ENCODE assay signal across 7 mouse cellular contexts in genomic region chr12:37107713-37108389, GRCm38 (mm10). TPM values are rescaled to one million over a fixed set of nuclear protein-coding genes. Genes with fewer than 3 reads are reported as not detected.
DNase-seq lines count a peak whose midpoint lies in the region; ATAC-seq and TF ChIP-seq lines count a peak whose summit lies in the region.

No protein-coding gene starts in this region.

- H3K9me3 ChIP-seq in heart, embryonic 15.5 days (replicated peaks): no peaks in the 10 kb centered on the region
- no peaks in the 10 kb centered on the region for H3K9me3 ChIP-seq in liver, embryonic 14.5 days (ENCODE audit: control insufficient read depth, low read length)

- peak overlapping the region; percentile 52; the same call in 1 of the 2 replicates for H3K27ac ChIP-seq in heart, embryonic 15.5 days
- H3K27ac ChIP-seq in liver, embryonic 14.5 days: no peak overlapping the region

- 16% methylated on average over 20 of the region's 20 CpGs for WGBS in heart, embryonic 15.5 days
- 14% methylated on average over 20 of the region's 20 CpGs for WGBS in liver, embryonic 14.5 days (ENCODE audit: insufficient replicate concordance)

- H3K4me1 ChIP-seq in heart, embryonic 15.5 days (replicated peaks): peaks cover 15% of the 10 kb centered on the region
- H3K4me1 ChIP-seq in liver, embryonic 14.5 days (replicated peaks; ENCODE audit: control insufficient read depth in 2 of 2, insufficient read depth in 2 of 2, low read length in 1 of 2): no peaks in the 10 kb centered on the region

- H3K4me3 ChIP-seq in heart, embryonic 15.5 days: peak overlapping the region; percentile 52
- no peak overlapping the region for H3K4me3 ChIP-seq in liver, embryonic 14.5 days (ENCODE audit: insufficient read depth in 1 of 2, low read depth in 2 of 2, low read length in 2 of 2)

- H3K9ac ChIP-seq in heart, embryonic 15.5 days: peak overlapping the region; percentile 43
- no peak overlapping the region for H3K9ac ChIP-seq in liver, embryonic 14.5 days (replicated peaks)

- TF ChIP-seq CTCF in liver, embryonic 14.5 days (IDR thresholded peaks at IDR 0.05; ENCODE audit: low read depth): no peak

- TF ChIP-seq EP300 in liver, embryonic 14.5 days (IDR thresholded peaks at IDR 0.05; ENCODE audit: low read depth): no peak

- peaks cover 41% of the 10 kb centered on the region for H3K27me3 ChIP-seq in heart, embryonic 15.5 days
- peaks cover 22% of the 10 kb centered on the region for H3K27me3 ChIP-seq in liver, embryonic 14.5 days (ENCODE audit: control insufficient read depth, insufficient read depth, low read length)

- DNase-seq in testis, postnatal 10 days (ENCODE audit: low spot score): peak; percentile 39
- no peak for DNase-seq in testis, postnatal 14 days (ENCODE audit: low spot score)
- no peak for DNase-seq in liver, embryonic 14.5 days (ENCODE audit: low read depth in 3 of 3, low spot score in 3 of 3)
- DNase-seq in thymus, postnatal 10 days (ENCODE audit: low spot score in 2 of 2): no peak
- DNase-seq in left cerebral cortex, adult 9 months (ENCODE audit: low spot score in 2 of 2): no peak
- no peak for DNase-seq in urinary bladder, adult 2 months (ENCODE audit: low spot score)

- ATAC-seq in heart, embryonic 15.5 days (replicated peaks; ENCODE audit: insufficient number of reproducible peaks, insufficient read depth, low FRiP score, low read depth): peak; percentile 22; the same call in 1 of the 2 replicates
- ATAC-seq in liver, embryonic 14.5 days (ENCODE audit: insufficient read depth): no peak

- peak overlapping the region; percentile 87 for H3K4me2 ChIP-seq in heart, embryonic 15.5 days
- H3K4me2 ChIP-seq in liver, embryonic 14.5 days (ENCODE audit: low read depth): peak overlapping the region; percentile 56; the same call in 1 of the 2 replicates

- H3K36me3 ChIP-seq in heart, embryonic 15.5 days: no peaks in the 10 kb centered on the region
- no peaks in the 10 kb centered on the region for H3K36me3 ChIP-seq in liver, embryonic 14.5 days (replicated peaks; ENCODE audit: control insufficient read depth, insufficient read depth, low read depth)

RNA-seq across cellular contexts. Expression of gene Meox2, which starts 0.5 kb away (rescaled TPM):
- 5.8 and 5.9 TPM in 2 replicates for polyA plus RNA-seq in heart, embryonic 15.5 days (2015; fragmentation: Nextera tagmentation; extraction: Ambion mirVana)
- polyA plus RNA-seq in liver, embryonic 14.5 days (2012; rRNA removed): 0.11 and 0.12 TPM in 2 replicates
- polyA plus RNA-seq in liver, embryonic 14.5 days (2014; fragmentation: Nextera tagmentation; extraction: Ambion mirVana): 0.05 and 0.09 TPM in 2 replicates
- polyA plus RNA-seq in urinary bladder, adult 2 months (2012; rRNA removed): 3.6 and 4.5 TPM in 2 replicates
